Mouse (Mus musculus): ENCODE measurements around the gene Tmem251.

DNA sequence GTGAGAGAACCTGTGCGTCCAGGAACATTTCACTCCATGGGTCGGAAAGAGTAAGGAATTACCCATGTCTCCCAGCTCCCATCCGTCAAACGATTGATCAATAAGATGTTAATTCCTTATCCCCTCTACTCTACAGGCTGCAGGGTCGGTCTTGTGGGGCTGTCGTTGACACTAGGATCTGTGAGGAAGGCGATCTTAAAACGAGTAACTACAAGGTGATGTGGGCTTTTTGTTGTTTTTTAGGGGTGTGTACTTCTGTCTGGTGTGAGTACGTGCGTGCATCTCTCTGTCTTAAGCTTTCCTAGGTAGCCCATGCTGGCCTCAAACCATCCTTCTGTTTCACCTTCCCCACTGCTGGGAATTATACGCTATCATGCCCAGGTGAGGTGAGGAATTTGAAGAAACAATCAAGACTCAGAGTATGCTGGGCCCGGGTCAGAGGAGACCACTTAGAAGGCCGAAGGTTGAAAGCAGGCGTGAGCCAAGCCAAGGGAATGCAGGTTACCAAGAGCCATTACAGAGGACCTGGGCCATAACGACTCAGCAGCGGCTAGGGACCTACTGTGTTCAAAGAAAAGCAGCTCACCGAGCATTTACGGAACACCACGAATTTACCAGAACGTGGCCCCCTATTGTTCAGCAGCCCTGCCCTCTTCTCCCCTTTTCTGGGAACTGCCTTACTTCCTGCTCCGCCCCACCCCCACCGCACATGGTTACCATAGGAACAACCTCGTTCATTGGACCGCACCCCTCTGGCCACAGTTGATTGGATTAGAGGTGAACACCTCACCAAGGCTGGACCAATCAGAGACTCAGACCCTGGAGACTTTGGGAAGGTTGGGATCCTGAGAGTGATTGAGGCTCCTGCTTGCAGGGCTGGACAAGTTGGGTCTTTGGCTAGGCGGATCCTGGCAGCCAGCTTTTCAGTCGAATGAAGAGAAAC, 13.4 kb upstream of the Tmem251 start:
- TF ChIP-seq CTCF (IDR thresholded peaks at IDR 0.05; ENCODE audit: borderline replicate concordance, control insufficient read depth, extremely low read depth, insufficient read depth, low read length, poor library complexity) (no peak), POLR2A (IDR thresholded peaks at IDR 0.05; ENCODE audit: control insufficient read depth, extremely low read depth, insufficient read depth, low read length, poor library complexity) (no peak)
